Comparison of ENCODE assay signal across 7 mouse cellular contexts in genomic region chr4:99828739-99829093, GRCm38 (mm10). TPM values are rescaled to one million over a fixed set of nuclear protein-coding genes. Genes with fewer than 3 reads are reported as not detected.
DNase-seq lines count a peak whose midpoint lies in the region; ATAC-seq and TF ChIP-seq lines count a peak whose summit lies in the region.

No protein-coding gene starts in this region.

- H3K27ac ChIP-seq in lung, postnatal 0 days (ENCODE audit: low read length), result peak overlapping the region; percentile 6; the same call in 1 of the 2 replicates
- peak overlapping the region; percentile 95 for H3K27ac ChIP-seq in forebrain, embryonic 12.5 days
- peak overlapping the region; percentile 76; the same call in 1 of the 2 replicates for H3K27ac ChIP-seq in limb, embryonic 14.5 days (replicated peaks; ENCODE audit: low read depth, low read length)
- no peak overlapping the region for H3K27ac ChIP-seq in stomach, embryonic 15.5 days

- no peak for TF ChIP-seq POLR2A in limb, embryonic 14.5 days (IDR thresholded peaks at IDR 0.05; ENCODE audit: borderline replicate concordance, extremely low read depth, insufficient read depth, insufficient read length)

- peak overlapping the region; percentile 68 for H3K4me2 ChIP-seq in lung, postnatal 0 days (replicated peaks; ENCODE audit: low read depth, low read length)
- peak overlapping the region; percentile 66 for H3K4me2 ChIP-seq in forebrain, embryonic 12.5 days
- H3K4me2 ChIP-seq in limb, embryonic 14.5 days (replicated peaks; ENCODE audit: low read depth, low read length, severe bottlenecking), result peak overlapping the region; percentile 59
- H3K4me2 ChIP-seq in stomach, embryonic 15.5 days, result peak overlapping the region; percentile 79

- TF ChIP-seq CTCF in lung, postnatal 0 days (IDR thresholded peaks at IDR 0.05), result no peak

- ATAC-seq in lung, postnatal 0 days, result peak; percentile 37
- no peak; the same call in 1 of the 2 replicates for ATAC-seq in forebrain, embryonic 12.5 days (ENCODE audit: low FRiP score)
- ATAC-seq in limb, embryonic 14.5 days (ENCODE audit: low FRiP score, low read depth), result no peak
- ATAC-seq in stomach, embryonic 15.5 days (ENCODE audit: insufficient read depth, low FRiP score, low read depth), result peak; percentile 16; the same call in 1 of the 2 replicates

- H3K27me3 ChIP-seq in lung, postnatal 0 days (replicated peaks; ENCODE audit: insufficient read depth, low read length), result no peaks in the 10 kb centered on the region
- H3K27me3 ChIP-seq in forebrain, embryonic 12.5 days, result no peaks in the 10 kb centered on the region
- no peaks in the 10 kb centered on the region for H3K27me3 ChIP-seq in limb, embryonic 14.5 days (ENCODE audit: control insufficient read depth, insufficient read depth, low read length)
- no peaks in the 10 kb centered on the region for H3K27me3 ChIP-seq in stomach, embryonic 15.5 days (replicated peaks)

- DNase-seq in lung, postnatal 0 days (ENCODE audit: low spot score), result no peak
- no peak for DNase-seq in lung, postnatal 36 days
- DNase-seq in limb, embryonic 14.5 days (ENCODE audit: low spot score), result no peak
- no peak for DNase-seq in testis, postnatal 14 days (ENCODE audit: low spot score)
- no peak for DNase-seq in cerebellum, postnatal 36 days

- peak overlapping the region; percentile 35 for H3K9ac ChIP-seq in lung, postnatal 0 days (replicated peaks; ENCODE audit: low read depth)
- H3K9ac ChIP-seq in forebrain, embryonic 12.5 days, result peak overlapping the region; percentile 84
- peak overlapping the region; percentile 75 for H3K9ac ChIP-seq in limb, embryonic 14.5 days (ENCODE audit: low read depth, low read length, severe bottlenecking)
- no peak overlapping the region for H3K9ac ChIP-seq in stomach, embryonic 15.5 days

- under 1% methylated on average over 7 of the region's 7 CpGs for WGBS in lung, postnatal 0 days
- under 1% methylated on average over 7 of the region's 7 CpGs for WGBS in forebrain, embryonic 12.5 days
- 2% methylated on average over 7 of the region's 7 CpGs for WGBS in limb, embryonic 14.5 days
- WGBS in stomach, embryonic 15.5 days, result under 1% methylated on average over 7 of the region's 7 CpGs

- no peaks in the 10 kb centered on the region for H3K9me3 ChIP-seq in lung, postnatal 0 days (ENCODE audit: low read length)
- no peaks in the 10 kb centered on the region for H3K9me3 ChIP-seq in forebrain, embryonic 12.5 days
- H3K9me3 ChIP-seq in limb, embryonic 14.5 days (ENCODE audit: control insufficient read depth, low read length), result no peaks in the 10 kb centered on the region
- H3K9me3 ChIP-seq in stomach, embryonic 15.5 days, result no peaks in the 10 kb centered on the region

- no peak for TF ChIP-seq EP300 in lung, postnatal 0 days (IDR thresholded peaks at IDR 0.05)

- H3K4me1 ChIP-seq in lung, postnatal 0 days (ENCODE audit: insufficient read depth, low read depth, low read length), result no peaks in the 10 kb centered on the region; the same call in 1 of the 2 replicates
- H3K4me1 ChIP-seq in forebrain, embryonic 12.5 days, result peaks cover 8% of the 10 kb centered on the region
- H3K4me1 ChIP-seq in limb, embryonic 14.5 days (ENCODE audit: control insufficient read depth, insufficient read depth, low read length), result no peaks in the 10 kb centered on the region
- peaks cover 4% of the 10 kb centered on the region; the same call in 1 of the 2 replicates for H3K4me1 ChIP-seq in stomach, embryonic 15.5 days

- H3K36me3 ChIP-seq in lung, postnatal 0 days (ENCODE audit: insufficient read depth, low read length), result no peaks in the 10 kb centered on the region
- no peaks in the 10 kb centered on the region for H3K36me3 ChIP-seq in forebrain, embryonic 12.5 days (replicated peaks)
- H3K36me3 ChIP-seq in limb, embryonic 14.5 days (ENCODE audit: control insufficient read depth, insufficient read depth, low read length), result no peaks in the 10 kb centered on the region
- H3K36me3 ChIP-seq in stomach, embryonic 15.5 days, result no peaks in the 10 kb centered on the region

- peak overlapping the region; percentile 64 for H3K4me3 ChIP-seq in lung, postnatal 0 days (ENCODE audit: low read depth, low read length)
- peak overlapping the region; percentile 73 for H3K4me3 ChIP-seq in forebrain, embryonic 12.5 days (replicated peaks)
- H3K4me3 ChIP-seq in limb, embryonic 14.5 days (replicated peaks; ENCODE audit: low read length), result peak overlapping the region; percentile 76
- H3K4me3 ChIP-seq in stomach, embryonic 15.5 days (replicated peaks), result peak overlapping the region; percentile 89

RNA-seq across cellular contexts. Expression of gene Efcab7, which starts 0.3 kb away (rescaled TPM):
- polyA plus RNA-seq in lung, postnatal 0 days (2015; fragmentation: Nextera tagmentation; extraction: Ambion mirVana), result 11.3 and 13.1 TPM in 2 replicates
- 28.9 and 30.8 TPM in 2 replicates for polyA plus RNA-seq in forebrain, embryonic 12.5 days (2016; fragmentation: Nextera tagmentation; extraction: Ambion mirVana)
- 18.0 and 20.6 TPM in 2 replicates for polyA plus RNA-seq in limb, embryonic 14.5 days (2012; rRNA removed)
- 20.8 and 21.2 TPM in 2 replicates for polyA plus RNA-seq in limb, embryonic 14.5 days (2014; fragmentation: Nextera tagmentation; extraction: Ambion mirVana)
- 15.8 and 18.6 TPM in 2 replicates for polyA plus RNA-seq in stomach, embryonic 15.5 days (2015; fragmentation: Nextera tagmentation; extraction: Ambion mirVana)

Comparison
In these comparisons a context has a peak if more than half of its experiments do, and no peak if none do; other contexts are left out.
1. ATAC-seq: peak in lung, postnatal 0 days (single experiment) and stomach, embryonic 15.5 days (single experiment); none in forebrain, embryonic 12.5 days (single experiment) and limb, embryonic 14.5 days (single experiment).
2. Peak in every context shown above with its lines, with median percentiles within 50 percentile points of each other: H3K4me2 ChIP-seq and H3K4me3 ChIP-seq.